Mouse (Mus musculus) layer of hippocampus, postnatal 10 days (tissue): Measurements from ENCODE around the gene Zfp341. TPM values are rescaled to one million over a fixed set of nuclear protein-coding genes. Genes with fewer than 3 reads are reported as not detected.

Source experiments
- DNase-seq, 2 experiments: peaks; one replicate each; pipeline ENCODE4 v3.0.0; 2021; ENCODE audit warnings: low spot score in 2 of 2
- total RNA-seq, 2 experiments: library from RNA; stranded (reverse); gene quantifications; 2 replicates each; pipeline ENCODE4 v1.2.3; 2021

Gene Zfp341
- total RNA-seq, 2 experiments from 2014 or later = 9.8 to 12.2 TPM

- no peak for DNase-seq
These were observed 28.0 kb upstream of the Zfp341 start for GRCm38 (mm10) chr2:154584931-154585601.

GRCm38 (mm10) chr2:154586405-154586804 is 26.7 kb upstream of the Zfp341 start:
- DNase-seq = peak; percentile 70 to 73

- DNase-seq = no peak
These were observed 24.0 kb upstream of the Zfp341 start for GRCm38 (mm10) chr2:154589051-154589450.

- no peak for DNase-seq
These were observed 21.9 kb upstream of the Zfp341 start for GRCm38 (mm10) chr2:154591239-154591638.

- no peak for DNase-seq
These were observed 20.1 kb upstream of the Zfp341 start for GRCm38 (mm10) chr2:154593025-154593424.

GRCm38 (mm10) chr2:154595775-154596174 is 17.3 kb upstream of the Zfp341 start:
- DNase-seq = no peak

- no peak for DNase-seq
These were observed 15.7 kb upstream of the Zfp341 start for GRCm38 (mm10) chr2:154597399-154597798.

- no peak for DNase-seq
These were observed 12.5 kb upstream of the Zfp341 start for GRCm38 (mm10) chr2:154600586-154600985.

- no peak for DNase-seq
These were observed 11.8 kb upstream of the Zfp341 start for GRCm38 (mm10) chr2:154601324-154601723.

GRCm38 (mm10) chr2:154603007-154603637 is 10.0 kb upstream of the Zfp341 start:
- DNase-seq = no peak

- DNase-seq = peak; percentile 99 to 100
These were observed 9.4 kb upstream of the Zfp341 start, which contains the start of gene Pxmp4 for GRCm38 (mm10) chr2:154603638-154604153. TSS of gene Pxmp4 (minus strand) at chr2:154603708.

- no peak for DNase-seq
These were observed 8.9 kb upstream of the Zfp341 start for GRCm38 (mm10) chr2:154604156-154604555.

- DNase-seq = no peak
These were observed 6.1 kb upstream of the Zfp341 start for GRCm38 (mm10) chr2:154606965-154607364.

GRCm38 (mm10) chr2:154609050-154609767 is 3.9 kb upstream of the Zfp341 start:
- DNase-seq = no peak

- no peak for DNase-seq
These were observed 1.9 kb downstream of the Zfp341 start for GRCm38 (mm10) chr2:154614841-154615576.

- DNase-seq = no peak
These were observed 2.6 kb downstream of the Zfp341 start for GRCm38 (mm10) chr2:154615674-154616073.

- DNase-seq = no peak
These were observed 4.0 kb downstream of the Zfp341 start for GRCm38 (mm10) chr2:154617061-154617460.

GRCm38 (mm10) chr2:154621684-154622083 is 8.6 kb downstream of the Zfp341 start:
- DNase-seq = no peak

GRCm38 (mm10) chr2:154624137-154624536 is 11.0 kb downstream of the Zfp341 start:
- no peak for DNase-seq

GRCm38 (mm10) chr2:154630531-154630930 is 17.4 kb downstream of the Zfp341 start:
- no peak for DNase-seq

GRCm38 (mm10) chr2:154632203-154632780 is 19.2 kb downstream of the Zfp341 start:
- no peak for DNase-seq
